Mouse (Mus musculus) lung, postnatal 36 days (tissue): ENCODE data around the gene Cldn5.

ENCODE experiments used
- DNase-seq: peaks from one replicate; pipeline ENCODE4 v3.0.0; 2022; ENCODE audit warnings: mixed read lengths

The Cldn5 gene

DNA sequence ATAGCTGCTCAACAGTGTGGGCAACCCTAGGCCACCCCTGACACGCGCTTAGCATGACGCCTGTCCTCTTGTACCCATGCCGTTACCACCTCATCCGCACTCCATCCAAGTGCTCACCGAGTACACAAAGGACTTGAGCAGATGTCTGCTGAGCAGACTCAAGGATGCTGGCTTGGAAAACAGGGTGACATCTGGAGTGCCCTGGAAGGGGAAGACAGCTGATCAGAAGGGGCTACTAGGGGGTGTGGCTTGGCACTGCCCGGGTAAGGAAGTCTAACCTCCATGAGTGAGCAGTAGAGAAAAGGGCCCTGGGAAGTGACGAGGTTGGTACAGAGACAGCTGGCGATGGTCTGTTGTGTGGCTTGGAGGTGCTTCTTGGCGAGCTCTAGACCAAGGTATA is 10.0 kb downstream of the Cldn5 start:
- no peak for DNase-seq

DNA sequence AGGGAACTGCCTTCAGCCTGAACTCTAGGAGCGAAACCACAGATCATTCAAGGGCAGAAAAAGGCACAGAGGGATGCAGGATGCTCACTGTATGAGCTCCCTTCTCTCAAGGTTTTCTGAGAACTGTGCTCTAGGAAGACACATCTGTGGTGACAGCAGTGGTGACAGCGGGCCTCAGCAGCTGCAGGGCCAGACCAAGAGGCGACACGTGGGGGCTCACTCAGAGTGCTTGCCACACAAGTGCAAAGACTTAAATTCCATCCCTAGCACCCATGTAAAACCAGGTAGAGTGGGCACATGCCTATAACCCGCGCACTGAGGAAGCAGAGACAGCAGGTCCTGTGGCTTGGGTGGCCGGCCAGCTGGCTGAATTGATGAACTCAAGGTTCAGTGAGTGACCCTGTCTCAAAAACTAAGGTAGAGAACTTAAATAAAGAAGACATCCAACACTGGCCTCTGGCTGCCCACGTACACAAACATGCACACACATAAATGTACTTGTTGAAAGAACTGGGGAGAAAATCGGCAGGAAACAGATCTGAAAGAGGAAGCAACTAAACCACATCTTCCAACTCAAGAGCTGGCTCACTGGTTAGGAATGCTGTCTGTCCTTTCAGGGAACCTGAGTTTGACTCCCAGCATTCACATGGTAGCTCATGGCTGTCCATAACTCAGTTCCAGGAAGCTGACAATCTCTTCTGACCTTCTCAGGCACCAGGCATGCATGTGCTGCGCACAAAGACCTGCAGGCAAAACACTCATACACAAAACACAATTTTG is 12.2 kb downstream of the Cldn5 start:
- DNase-seq: no peak

DNA sequence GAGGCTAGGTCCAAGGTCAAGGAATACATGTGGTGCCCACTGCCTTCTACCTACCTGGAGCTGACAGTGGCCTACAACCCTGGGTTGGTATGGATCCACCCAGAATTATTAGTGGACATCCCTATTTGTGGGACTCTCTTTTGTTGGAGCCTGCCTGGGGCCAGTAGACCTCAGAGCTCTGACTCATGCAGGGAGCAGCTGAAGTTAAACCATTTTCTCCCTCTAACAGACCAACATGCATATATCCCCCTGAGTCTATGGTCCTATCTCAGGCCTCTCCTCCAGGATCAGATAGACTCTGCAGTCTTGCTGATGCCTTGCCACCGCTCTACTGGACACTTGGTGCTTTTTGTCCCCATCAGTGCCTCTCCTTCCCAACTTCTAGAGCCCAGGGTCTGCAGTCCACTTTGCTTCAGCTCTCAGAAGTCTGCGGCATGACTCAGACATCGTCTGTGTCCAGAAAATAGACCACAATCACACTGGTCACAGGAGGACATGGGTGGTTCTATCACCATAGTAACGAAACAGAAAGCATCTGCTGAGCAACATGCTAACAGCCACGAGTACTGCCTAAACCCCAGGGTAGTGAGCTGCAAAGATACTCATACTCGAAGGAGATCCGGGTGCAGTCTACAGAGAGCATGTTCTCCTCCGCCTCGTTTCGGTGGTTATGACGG is 18.7 kb downstream of the Cldn5 start:
- DNase-seq: no peak

DNA sequence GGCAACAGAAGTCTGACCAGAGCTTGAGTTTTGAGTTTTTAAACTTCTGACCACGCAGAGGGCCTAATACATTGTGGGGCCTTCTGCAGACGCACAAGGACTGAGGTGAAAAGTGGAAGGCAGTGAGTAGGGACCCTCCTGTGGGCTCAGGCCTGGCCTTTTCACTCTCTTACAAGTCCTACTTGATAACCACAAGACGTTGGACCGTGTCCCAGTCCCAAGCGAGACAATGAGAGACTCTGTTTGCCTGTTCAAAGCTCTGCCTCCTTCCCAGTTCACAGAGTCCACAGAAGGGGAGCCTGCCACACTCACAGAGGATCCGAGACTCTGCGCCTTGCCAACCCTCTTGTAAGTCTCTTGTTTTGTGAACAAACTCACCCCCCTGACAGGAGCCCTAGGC is 20.0 kb downstream of the Cldn5 start:
- no peak for DNase-seq

DNA sequence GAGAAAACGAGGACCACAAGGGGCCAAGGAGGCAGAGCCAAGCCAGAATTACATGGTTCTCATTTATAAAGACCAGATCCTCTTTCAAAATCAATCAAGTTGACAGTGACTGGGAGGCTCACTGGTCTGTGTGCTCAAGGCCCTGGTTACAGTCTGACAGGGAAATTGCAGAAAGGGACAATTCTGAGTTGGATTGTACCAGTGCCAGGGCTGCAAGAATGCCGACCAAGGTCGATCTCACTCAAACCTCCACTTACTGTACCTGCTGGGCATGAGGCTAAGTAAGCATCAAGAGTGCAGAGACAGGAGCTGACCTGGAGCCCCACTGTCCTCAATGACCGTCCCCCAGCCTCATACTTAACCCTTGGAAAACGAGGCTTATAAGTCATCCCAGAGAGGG is 21.5 kb downstream of the Cldn5 start:
- no peak for DNase-seq

DNA sequence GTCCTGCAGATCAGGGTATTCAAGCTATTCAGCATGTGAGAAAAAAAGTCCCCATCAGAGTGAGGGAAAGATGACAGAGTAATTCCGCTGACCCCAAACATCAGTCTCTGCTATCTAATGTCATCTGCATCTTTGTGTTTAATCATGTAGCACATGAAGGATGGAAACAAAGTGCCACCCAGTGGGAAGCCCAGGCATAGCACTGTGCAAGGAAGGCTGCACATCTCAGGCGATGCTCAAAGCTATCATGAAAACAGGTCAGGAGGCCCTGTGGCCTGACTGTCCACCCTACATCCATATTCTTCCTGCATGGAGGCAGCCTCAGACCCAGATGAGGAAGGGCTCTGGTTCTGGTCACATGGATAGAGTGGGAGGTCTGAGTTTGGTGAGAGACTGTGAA is 22.2 kb downstream of the Cldn5 start:
- DNase-seq: peak; percentile 80

DNA sequence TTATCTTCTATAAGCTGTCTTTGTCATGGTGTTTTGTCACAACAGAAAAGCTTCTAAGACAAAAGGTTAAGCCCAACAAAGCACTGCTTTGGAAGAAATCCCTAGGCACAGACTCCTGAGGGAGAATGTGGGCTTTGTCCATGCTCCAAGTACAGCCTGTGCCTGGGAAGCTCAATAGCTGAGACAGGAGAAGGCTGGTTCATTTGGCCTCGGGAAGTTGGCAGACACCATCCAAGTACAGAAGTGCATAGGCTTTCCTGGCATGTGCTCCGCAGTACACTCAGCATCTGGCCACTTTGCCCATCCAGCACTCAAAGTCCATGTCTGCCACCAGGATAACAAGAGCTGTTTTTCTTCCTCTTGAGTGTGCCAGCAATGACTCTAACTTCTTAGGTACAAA is 29.1 kb downstream of the Cldn5 start:
- DNase-seq: no peak

DNA sequence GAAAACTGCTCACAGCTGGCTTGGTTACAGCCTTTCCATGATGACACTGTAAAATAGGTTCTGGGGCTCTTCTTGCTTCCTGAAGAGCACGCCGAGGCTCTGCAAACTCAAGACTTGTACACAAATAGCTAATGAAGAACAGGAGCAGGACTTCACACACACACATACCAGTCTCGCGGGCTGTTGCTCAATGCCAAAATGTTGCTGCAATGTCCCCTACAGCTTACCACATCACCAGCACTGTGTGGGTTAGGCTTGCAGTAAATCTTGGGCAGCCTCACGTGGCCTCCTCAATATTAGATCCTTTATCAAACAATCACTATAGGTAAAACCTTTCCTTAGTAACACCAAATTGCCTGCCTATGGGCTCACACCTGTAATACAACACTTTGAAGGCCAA is 32.4 kb downstream of the Cldn5 start:
- DNase-seq: peak; percentile 38

DNA sequence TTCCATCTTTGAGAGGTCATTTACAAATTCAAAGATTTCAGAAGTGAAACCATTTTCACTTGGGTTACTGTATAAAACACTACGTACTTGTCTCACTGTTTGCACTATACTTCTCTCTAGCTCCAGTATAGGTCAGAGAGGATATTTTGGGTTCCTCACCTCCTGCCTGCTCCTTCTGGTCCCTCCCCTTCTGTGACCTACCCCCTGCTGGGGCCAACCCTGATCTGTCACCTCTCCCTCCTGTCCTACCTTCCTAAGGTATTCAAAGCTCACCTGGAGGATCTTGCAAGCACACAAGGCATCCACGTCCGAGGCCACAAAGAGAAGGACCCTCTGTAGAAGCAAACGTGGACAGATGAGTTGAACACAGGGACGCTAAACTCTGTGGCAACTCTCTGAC is 34.4 kb downstream of the Cldn5 start:
- DNase-seq: no peak

DNA sequence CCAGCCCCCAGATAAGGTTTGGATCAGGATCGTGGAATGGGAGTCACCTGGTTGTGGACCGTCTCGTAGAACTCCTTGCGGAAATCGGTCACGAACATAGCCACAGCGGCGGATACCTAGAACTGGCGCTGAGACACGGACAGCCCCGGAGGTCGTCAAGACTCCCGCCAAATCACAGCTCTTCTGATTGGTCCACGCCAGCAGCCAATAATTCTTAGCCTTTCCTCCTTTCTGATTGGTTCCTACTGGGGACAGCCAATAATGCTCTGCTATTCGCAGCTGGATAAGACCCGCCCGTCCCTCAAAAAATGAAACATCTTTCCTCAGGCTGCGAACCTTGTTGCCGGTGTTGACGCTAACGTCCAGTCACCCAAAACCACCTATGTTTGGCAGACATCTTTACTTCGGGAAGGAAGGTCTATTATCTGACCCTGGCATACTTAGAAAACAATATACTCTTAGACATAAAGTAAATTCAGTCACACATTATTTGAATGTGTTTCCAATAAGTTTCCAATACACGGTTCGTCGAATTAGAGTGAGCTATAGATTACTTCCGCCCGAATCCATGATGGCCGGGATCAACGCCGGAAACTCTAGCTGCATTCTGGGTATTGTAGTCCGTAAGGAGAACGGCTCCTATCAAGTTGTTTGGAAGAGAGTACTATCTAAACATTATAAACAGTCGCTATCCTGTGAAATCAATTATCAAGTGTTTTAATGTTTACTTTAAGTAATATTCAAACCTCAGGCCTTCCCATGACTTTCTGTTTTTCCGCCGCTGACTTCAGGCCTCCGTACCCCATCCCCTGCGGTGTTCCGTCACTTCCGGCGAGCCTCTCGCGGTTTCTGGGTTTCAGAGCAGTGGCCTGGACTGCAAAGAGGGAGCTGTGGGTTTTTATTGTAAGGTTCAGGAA is 35.1 kb downstream of the Cldn5 start, which contains the start of the genes Ufd1 and Cdc45:
Gene Ufd1 (plus strand): TSS at position 312 of the 917 bp plus-strand sequence.
Gene Cdc45 (minus strand): TSS at position 520 of the 917 bp plus-strand sequence.
- DNase-seq: peak; percentile 96

DNA sequence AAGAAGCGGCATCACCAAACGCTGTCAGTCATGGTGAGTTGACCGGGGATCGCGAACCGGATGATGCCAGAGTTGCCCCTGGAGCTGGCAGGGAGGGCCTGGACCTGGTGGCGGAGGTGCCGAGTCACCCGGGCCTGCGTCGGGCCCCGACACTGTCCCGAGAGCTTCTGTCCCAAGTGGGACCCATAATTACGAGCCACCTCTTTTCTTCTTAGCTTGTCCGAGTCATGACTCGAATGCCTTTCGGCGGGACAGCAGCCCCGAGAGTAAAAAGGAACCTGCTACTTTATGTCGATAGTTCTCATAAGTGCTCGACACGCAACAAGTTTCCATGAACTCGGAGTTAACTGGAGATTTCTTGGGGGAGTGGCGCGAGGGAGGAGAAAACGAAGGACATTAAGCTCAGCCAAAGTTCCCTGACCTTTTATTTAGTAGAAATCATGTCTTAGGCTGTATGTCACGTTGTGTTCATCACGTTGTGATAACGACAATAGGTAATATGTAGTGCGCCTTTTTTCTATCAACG is 35.8 kb downstream of the Cldn5 start:
- no peak for DNase-seq

DNA sequence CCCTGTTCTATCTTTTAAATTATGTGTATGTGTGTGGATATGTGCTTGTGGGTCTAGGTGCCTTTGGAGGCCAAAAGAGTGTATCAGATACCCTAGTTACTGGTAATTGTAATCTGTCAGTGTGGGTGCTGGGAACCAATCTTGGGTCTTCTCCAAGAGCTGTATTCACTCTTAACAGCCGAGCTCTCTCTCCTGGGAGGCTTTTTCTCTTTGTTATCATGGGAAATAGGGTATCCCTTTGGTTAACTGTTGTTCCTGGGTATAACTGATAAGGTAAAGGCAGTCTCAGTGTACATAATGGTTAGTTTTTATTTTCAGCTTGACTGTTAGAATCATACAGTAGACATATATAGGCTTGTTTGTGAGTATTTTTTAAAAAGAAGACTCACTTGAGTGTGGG is 45.7 kb downstream of the Cldn5 start:
- no peak for DNase-seq

DNA sequence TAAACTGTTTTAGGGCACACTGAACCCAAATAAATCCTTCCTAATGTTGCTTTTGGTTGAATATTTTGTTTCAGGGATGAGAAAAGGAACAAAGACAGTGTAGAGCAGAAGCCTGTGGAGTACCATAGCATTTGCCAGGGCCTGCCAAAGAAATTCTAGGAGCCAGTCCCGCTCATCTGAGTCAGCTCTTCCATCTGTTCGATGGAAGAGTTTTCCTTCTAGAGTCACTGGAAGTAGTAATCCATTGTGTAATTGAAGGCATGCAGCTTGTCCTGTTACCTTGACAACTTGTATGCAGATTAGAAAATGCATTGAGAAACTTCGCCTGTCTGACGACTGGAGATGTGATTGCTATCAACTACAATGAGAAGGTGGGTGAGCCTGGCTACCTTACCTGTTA is 46.3 kb downstream of the Cldn5 start:
- no peak for DNase-seq
